Mouse (Mus musculus) heart, embryonic 16.5 days (tissue): ENCODE data around the gene Dimt1. TPM values are rescaled to one million over a fixed set of nuclear protein-coding genes. Genes with fewer than 3 reads are reported as not detected.
"Not testable (repeated sequence)": the region's sequence is repeated elsewhere in the genome, so short reads cannot be mapped to it uniquely, and the experiment has no call there.

Experiments used
- ATAC-seq: fragments of 200-750 bp; cut with Nextera tagmentation; replicated peaks from 2 replicates; pipeline ENCODE4 v1.8.0; 2017; ENCODE audit warnings: moderate number of reproducible peaks; ENCODE audit not compliant: insufficient read depth, low FRiP score; ENCODE audit errors: extremely low read depth
- H3K27ac ChIP-seq: fragments of 300-500 bp; sonication (generic); 2 replicates; pipeline ENCODE4 v1.5.1; 2014; ENCODE audit warnings: mild to moderate bottlenecking, low read length, control low read depth, moderate library complexity
- H3K27me3 ChIP-seq: fragments of 300-500 bp; sonication (generic); 2 replicates; pipeline ENCODE4 v1.6.1; 2014; ENCODE audit warnings: low read length, mixed read lengths; ENCODE audit not compliant: control insufficient read depth, insufficient read depth
- H3K36me3 ChIP-seq: fragments of 300-500 bp; sonication (generic); 2 replicates; pipeline ENCODE4 v1.6.1; 2014; ENCODE audit not compliant: control insufficient read depth, insufficient read depth
- H3K4me1 ChIP-seq: fragments of 300-500 bp; sonication (generic); 2 replicates; pipeline ENCODE4 v1.6.1; 2014; ENCODE audit warnings: low read length, mixed read lengths; ENCODE audit not compliant: control insufficient read depth, insufficient read depth
- H3K4me2 ChIP-seq: fragments of 300-500 bp; sonication (generic); 2 replicates; pipeline ENCODE4 v1.6.1; 2014; ENCODE audit warnings: low read depth, mild to moderate bottlenecking, control low read depth, low read length
- H3K4me3 ChIP-seq: fragments of 300-500 bp; sonication (generic); 2 replicates; pipeline ENCODE4 v1.5.1; 2014; ENCODE audit warnings: mild to moderate bottlenecking, control low read depth, low read length
- H3K9ac ChIP-seq: fragments of 300-500 bp; sonication (generic); 2 replicates; pipeline ENCODE4 v1.6.1; 2014; ENCODE audit warnings: low read length, control low read depth
- H3K9me3 ChIP-seq: fragments of 300-500 bp; sonication (generic); replicated peaks from 2 replicates; pipeline ENCODE4 v1.6.1; 2016; ENCODE audit warnings: low read length; ENCODE audit not compliant: control insufficient read depth
- WGBS: fragments of 180-500 bp; shearing (Covaris S2); extraction: QIAGEN DNeasy Blood & Tissue Kit; methylation state at CpG from one replicate; pipeline ENCODE4 v1.1.7; 2014; 5-methylcytosine and 5-hydroxymethylcytosine counted together
- polyA plus RNA-seq: library from polyadenylated mRNA; unstranded; fragments of >200 nt; fragmentation: Nextera tagmentation; extraction: Ambion mirVana; gene quantifications from 2 replicates; pipeline ENCODE4 v1.2.1, GENCODE M21; 2015

Dimt1 gene
- polyA plus RNA-seq = 24.5 and 25.2 TPM in 2 replicates

- H3K27me3 ChIP-seq = no peaks in the 10 kb centered on the region
- H3K4me1 ChIP-seq = peaks cover 14% of the 10 kb centered on the region
- H3K9me3 ChIP-seq = no peaks in the 10 kb centered on the region
- H3K36me3 ChIP-seq = peaks cover 10% of the 10 kb centered on the region; the same call in 1 of the 2 replicates
- peak within 1 kb of the TSS; percentile 84 for H3K4me3 ChIP-seq
- H3K9ac ChIP-seq = peak within 1 kb of the TSS; percentile 88
- H3K4me2 ChIP-seq = peak within 1 kb of the TSS; percentile 83
- H3K27ac ChIP-seq = peak within 1 kb of the TSS; percentile 77
- WGBS = under 1% methylated on average over 68 of the region's 68 CpGs
- ATAC-seq = peak; percentile 99
Observed at GRCm38 (mm10) chr13:106946594-106947540, at the start of gene Dimt1. Dimt1 (plus strand) TSS chr13:106947127.

GRCm38 (mm10) chr13:106904637-106905036 lies 42.3 kb upstream of the Dimt1 start:
- WGBS = 91% methylated on average over 3 of the region's 3 CpGs
- no peak for ATAC-seq
- no peak overlapping the region for H3K9ac ChIP-seq
- no peaks in the 10 kb centered on the region for H3K9me3 ChIP-seq
- H3K27me3 ChIP-seq = no peaks in the 10 kb centered on the region
- H3K4me3 ChIP-seq = no peak overlapping the region
- H3K4me2 ChIP-seq = no peak overlapping the region
- H3K36me3 ChIP-seq = peaks cover 28% of the 10 kb centered on the region
- peaks cover 10% of the 10 kb centered on the region for H3K4me1 ChIP-seq
- H3K27ac ChIP-seq = no peak overlapping the region

GRCm38 (mm10) chr13:106905154-106905553 lies 41.8 kb upstream of the Dimt1 start:
- ATAC-seq = not testable (repeated sequence)

GRCm38 (mm10) chr13:106907273-106907672 lies 39.7 kb upstream of the Dimt1 start:
- no peak overlapping the region for H3K27ac ChIP-seq
- ATAC-seq = no peak

More at GRCm38 (mm10) chr13:106905154-106905553, 41.8 kb upstream of the Dimt1 start:
- not testable (repeated sequence) for H3K9me3 ChIP-seq, H3K4me3 ChIP-seq, H3K4me2 ChIP-seq, H3K27me3 ChIP-seq, H3K9ac ChIP-seq, H3K27ac ChIP-seq
- WGBS = 83% methylated on average over 6 of the region's 6 CpGs
- H3K4me1 ChIP-seq = peaks cover 10% of the 10 kb centered on the region
- peaks cover 28% of the 10 kb centered on the region for H3K36me3 ChIP-seq

GRCm38 (mm10) chr13:106910096-106910495 lies 36.8 kb upstream of the Dimt1 start:
- no peak for ATAC-seq
- Histone ChIP-seq H3K4me2 (no peak overlapping the region), H3K9ac (no peak overlapping the region), H3K4me3 (no peak overlapping the region), H3K9me3 (no peaks in the 10 kb centered on the region), H3K4me1 (no peaks in the 10 kb centered on the region), H3K27ac (no peak overlapping the region), H3K36me3 (peaks cover 24% of the 10 kb centered on the region), H3K27me3 (no peaks in the 10 kb centered on the region)
- 91% methylated on average over 10 of the region's 10 CpGs for WGBS

More at GRCm38 (mm10) chr13:106907273-106907672, 39.7 kb upstream of the Dimt1 start:
- Histone ChIP-seq H3K4me2 (no peak overlapping the region), H3K9ac (no peak overlapping the region), H3K4me1 (peaks cover 10% of the 10 kb centered on the region), H3K4me3 (no peak overlapping the region), H3K27me3 (no peaks in the 10 kb centered on the region), H3K9me3 (no peaks in the 10 kb centered on the region), H3K36me3 (peaks cover 24% of the 10 kb centered on the region)
- WGBS = 99% methylated on average over 4 of the region's 4 CpGs

- Histone ChIP-seq H3K9ac (no peak overlapping the region), H3K9me3 (no peaks in the 10 kb centered on the region), H3K36me3 (peaks cover 15% of the 10 kb centered on the region), H3K27me3 (no peaks in the 10 kb centered on the region), H3K4me3 (no peak overlapping the region), H3K27ac (no peak overlapping the region), H3K4me2 (no peak overlapping the region), H3K4me1 (peaks cover 4% of the 10 kb centered on the region)
- WGBS = 43% methylated on average over 3 of the region's 3 CpGs
- no peak for ATAC-seq
Observed at GRCm38 (mm10) chr13:106913125-106913736, 33.7 kb upstream of the Dimt1 start.

- ATAC-seq = peak; percentile 58
- Histone ChIP-seq H3K9me3 (no peaks in the 10 kb centered on the region), H3K4me3 (no peak overlapping the region), H3K27ac (no peak overlapping the region; the same call in 1 of the 2 replicates), H3K27me3 (no peaks in the 10 kb centered on the region), H3K36me3 (peaks cover 22% of the 10 kb centered on the region), H3K4me1 (peaks cover 6% of the 10 kb centered on the region), H3K9ac (no peak overlapping the region), H3K4me2 (no peak overlapping the region)
- 39% methylated on average over 7 of the region's 7 CpGs for WGBS
Observed at GRCm38 (mm10) chr13:106918322-106919050, 28.4 kb upstream of the Dimt1 start.

GRCm38 (mm10) chr13:106925921-106926320 lies 21.0 kb upstream of the Dimt1 start:
- not testable (repeated sequence) for H3K4me1 ChIP-seq, H3K27me3 ChIP-seq, H3K4me3 ChIP-seq, H3K4me2 ChIP-seq, H3K27ac ChIP-seq, ATAC-seq, H3K9me3 ChIP-seq, H3K9ac ChIP-seq
- 91% methylated on average over 3 of the region's 3 CpGs for WGBS
- peaks cover 25% of the 10 kb centered on the region for H3K36me3 ChIP-seq
